In the genomic region with DNA sequence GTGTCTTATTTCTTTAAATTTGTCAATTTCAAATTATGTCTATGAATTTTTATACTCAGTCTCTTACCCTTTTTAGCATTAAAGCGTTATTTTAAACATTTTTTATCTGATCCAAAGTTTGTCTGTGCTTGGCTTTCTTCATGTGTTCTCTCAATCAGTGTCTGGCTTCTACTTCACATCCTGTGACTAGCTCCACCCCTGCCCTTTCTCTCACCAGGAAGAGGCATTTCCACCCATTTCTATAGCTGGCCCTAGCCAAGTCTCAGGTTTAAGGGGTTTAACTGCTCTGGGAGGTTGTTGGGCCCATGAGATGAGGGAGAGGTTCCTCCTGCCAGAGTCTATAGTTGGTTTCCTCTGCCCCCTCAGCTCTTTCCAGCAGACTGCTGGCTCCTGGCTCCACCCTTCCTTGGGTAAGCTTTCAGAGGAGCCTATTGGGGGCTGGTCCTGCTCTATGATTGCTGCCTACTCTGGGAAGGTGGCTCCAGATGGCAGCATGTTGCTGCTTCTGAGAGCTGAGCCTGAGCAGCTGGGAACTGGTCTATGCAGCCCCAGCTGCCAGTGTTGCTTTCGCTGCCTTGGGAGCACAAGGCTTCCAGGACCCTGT, we compare ENCODE assay signal across 8 mouse cellular contexts. TPM values are rescaled to one million over a fixed set of nuclear protein-coding genes. Genes with fewer than 3 reads are reported as not detected.
DNase-seq lines count a peak whose midpoint lies in the region; ATAC-seq and TF ChIP-seq lines count a peak whose summit lies in the region.

No protein-coding gene starts in this region.

- H3K4me2 ChIP-seq in forebrain, embryonic 13.5 days, result no peak overlapping the region
- H3K4me2 ChIP-seq in embryonic facial prominence, embryonic 12.5 days (replicated peaks), result no peak overlapping the region
- H3K4me2 ChIP-seq in heart, embryonic 15.5 days, result peak overlapping the region; percentile 15
- no peak overlapping the region for H3K4me2 ChIP-seq in lung, embryonic 14.5 days

- peak; percentile 88 for ATAC-seq in forebrain, embryonic 13.5 days
- ATAC-seq in embryonic facial prominence, embryonic 12.5 days (ENCODE audit: insufficient number of reproducible peaks, insufficient read depth, low FRiP score, low TSS enrichment), result 0 out of 2 replicates have a peak, but pooled peaks have one; percentile 10
- ATAC-seq in heart, embryonic 15.5 days (replicated peaks; ENCODE audit: insufficient number of reproducible peaks, insufficient read depth, low FRiP score, low read depth), result peak; percentile 79
- ATAC-seq in lung, embryonic 14.5 days (ENCODE audit: insufficient read depth), result peak; percentile 52; the same call in 1 of the 2 replicates

- peak overlapping the region; percentile 78 for H3K27ac ChIP-seq in forebrain, embryonic 13.5 days
- no peak overlapping the region for H3K27ac ChIP-seq in forebrain, embryonic 10.5 days
- H3K27ac ChIP-seq in embryonic facial prominence, embryonic 12.5 days, result peak overlapping the region; percentile 37; the same call in 1 of the 2 replicates
- H3K27ac ChIP-seq in heart, embryonic 15.5 days, result peak overlapping the region; percentile 69
- 0 out of 2 replicates have a peak overlapping the region, but pooled peaks have one; percentile 1 for H3K27ac ChIP-seq in lung, embryonic 14.5 days (ENCODE audit: low read depth)

- no peaks in the 10 kb centered on the region for H3K27me3 ChIP-seq in forebrain, embryonic 13.5 days
- H3K27me3 ChIP-seq in forebrain, embryonic 10.5 days (ENCODE audit: poor library complexity, severe bottlenecking), result no peaks in the 10 kb centered on the region
- H3K27me3 ChIP-seq in embryonic facial prominence, embryonic 12.5 days, result no peaks in the 10 kb centered on the region
- no peaks in the 10 kb centered on the region for H3K27me3 ChIP-seq in heart, embryonic 15.5 days
- H3K27me3 ChIP-seq in lung, embryonic 14.5 days (ENCODE audit: insufficient read depth, low read length), result no peaks in the 10 kb centered on the region

- no peak overlapping the region for H3K9ac ChIP-seq in forebrain, embryonic 13.5 days
- H3K9ac ChIP-seq in embryonic facial prominence, embryonic 12.5 days, result no peak overlapping the region
- H3K9ac ChIP-seq in heart, embryonic 15.5 days, result no peak overlapping the region
- no peak overlapping the region; the same call in 1 of the 2 replicates for H3K9ac ChIP-seq in lung, embryonic 14.5 days

- H3K9me3 ChIP-seq in forebrain, embryonic 13.5 days (replicated peaks), result no peaks in the 10 kb centered on the region
- H3K9me3 ChIP-seq in forebrain, embryonic 10.5 days, result no peaks in the 10 kb centered on the region
- no peaks in the 10 kb centered on the region for H3K9me3 ChIP-seq in embryonic facial prominence, embryonic 12.5 days
- no peaks in the 10 kb centered on the region for H3K9me3 ChIP-seq in heart, embryonic 15.5 days (replicated peaks)
- no peaks in the 10 kb centered on the region for H3K9me3 ChIP-seq in lung, embryonic 14.5 days (ENCODE audit: low read depth, low read length)

- no peaks in the 10 kb centered on the region for H3K36me3 ChIP-seq in forebrain, embryonic 13.5 days (ENCODE audit: poor library complexity, severe bottlenecking)
- peaks cover 22% of the 10 kb centered on the region for H3K36me3 ChIP-seq in forebrain, embryonic 10.5 days (replicated peaks)
- no peaks in the 10 kb centered on the region for H3K36me3 ChIP-seq in embryonic facial prominence, embryonic 12.5 days
- H3K36me3 ChIP-seq in heart, embryonic 15.5 days, result peaks cover 4% of the 10 kb centered on the region; the same call in 1 of the 2 replicates
- H3K36me3 ChIP-seq in lung, embryonic 14.5 days (ENCODE audit: insufficient read depth), result peaks cover 16% of the 10 kb centered on the region; the same call in 1 of the 2 replicates

- H3K4me1 ChIP-seq in forebrain, embryonic 13.5 days, result peaks cover 12% of the 10 kb centered on the region
- H3K4me1 ChIP-seq in forebrain, embryonic 10.5 days, result peaks cover 6% of the 10 kb centered on the region; the same call in 1 of the 2 replicates
- peaks cover 4% of the 10 kb centered on the region; the same call in 1 of the 2 replicates for H3K4me1 ChIP-seq in embryonic facial prominence, embryonic 12.5 days
- peaks cover 11% of the 10 kb centered on the region for H3K4me1 ChIP-seq in heart, embryonic 15.5 days (replicated peaks)
- no peaks in the 10 kb centered on the region for H3K4me1 ChIP-seq in lung, embryonic 14.5 days (ENCODE audit: insufficient read depth)

- WGBS in forebrain, embryonic 13.5 days, result 82% methylated on average over 2 of the region's 2 CpGs
- 89% methylated on average over 2 of the region's 2 CpGs for WGBS in forebrain, embryonic 10.5 days
- 89% methylated on average over 2 of the region's 2 CpGs for WGBS in embryonic facial prominence, embryonic 12.5 days
- 71% methylated on average over 2 of the region's 2 CpGs for WGBS in heart, embryonic 15.5 days
- WGBS in lung, embryonic 14.5 days, result 75% methylated on average over 2 of the region's 2 CpGs

- no peak for TF ChIP-seq CTCF in lung, embryonic 14.5 days (IDR thresholded peaks at IDR 0.05; ENCODE audit: low read depth)

- H3K4me3 ChIP-seq in forebrain, embryonic 13.5 days, result no peak overlapping the region
- no peak overlapping the region for H3K4me3 ChIP-seq in forebrain, embryonic 10.5 days
- no peak overlapping the region for H3K4me3 ChIP-seq in embryonic facial prominence, embryonic 12.5 days
- no peak overlapping the region for H3K4me3 ChIP-seq in heart, embryonic 15.5 days
- no peak overlapping the region for H3K4me3 ChIP-seq in lung, embryonic 14.5 days (ENCODE audit: low read depth, low read length)

- no peak for DNase-seq in forebrain, embryonic 10.5 days (ENCODE audit: extremely low spot score, low spot score)
- peak; percentile 34 to 35 for DNase-seq in layer of hippocampus, postnatal 10 days (ENCODE audit: low spot score in 2 of 2)
- DNase-seq in lung, embryonic 14.5 days, result peak; percentile 30
- peak; percentile 83 for DNase-seq in retina, postnatal 1 day
- no peak for DNase-seq in adrenal gland, adult 2 months

RNA-seq across cellular contexts. Expression of a gene that starts 17.3 kb away (rescaled TPM):
- polyA plus RNA-seq in forebrain, embryonic 13.5 days (2015; fragmentation: Nextera tagmentation; extraction: Ambion mirVana), result 140 and 165 TPM in 2 replicates
- 92.3 and 92.4 TPM in 2 replicates for polyA plus RNA-seq in forebrain, embryonic 10.5 days (2016; fragmentation: Nextera tagmentation; extraction: Ambion mirVana)
- polyA plus RNA-seq in embryonic facial prominence, embryonic 12.5 days (2016; fragmentation: Nextera tagmentation; extraction: Ambion mirVana), result 93.9 and 103 TPM in 2 replicates
- 70.3 and 83.3 TPM in 2 replicates for polyA plus RNA-seq in heart, embryonic 15.5 days (2015; fragmentation: Nextera tagmentation; extraction: Ambion mirVana)
- total RNA-seq in layer of hippocampus, postnatal 10 days (2021), result 100 to 1,000 TPM; 253 to 296 TPM
- polyA plus RNA-seq in lung, embryonic 14.5 days (2014; fragmentation: Nextera tagmentation; extraction: Ambion mirVana), result 79.4 and 81.3 TPM in 2 replicates
- 10 to 100 TPM; 92.3 to 96.0 TPM for total RNA-seq in adrenal gland, adult 2 months (2021)
- 35.7 and 36.6 TPM in 2 replicates for polyA plus RNA-seq in adrenal gland, adult 2 months (2012; rRNA removed)

RNA-seq across cellular contexts. Expression of a gene that starts 40.6 kb away (rescaled TPM):
- polyA plus RNA-seq in forebrain, embryonic 13.5 days (2015; fragmentation: Nextera tagmentation; extraction: Ambion mirVana), result 133 and 138 TPM in 2 replicates
- 151 and 158 TPM in 2 replicates for polyA plus RNA-seq in forebrain, embryonic 10.5 days (2016; fragmentation: Nextera tagmentation; extraction: Ambion mirVana)
- 160 and 163 TPM in 2 replicates for polyA plus RNA-seq in embryonic facial prominence, embryonic 12.5 days (2016; fragmentation: Nextera tagmentation; extraction: Ambion mirVana)
- 105 and 117 TPM in 2 replicates for polyA plus RNA-seq in heart, embryonic 15.5 days (2015; fragmentation: Nextera tagmentation; extraction: Ambion mirVana)
- total RNA-seq in layer of hippocampus, postnatal 10 days (2021), result 10 to 100 TPM; 75.7 to 87.8 TPM
- polyA plus RNA-seq in lung, embryonic 14.5 days (2014; fragmentation: Nextera tagmentation; extraction: Ambion mirVana), result 160 and 165 TPM in 2 replicates
- 100 to 1,000 TPM; 102 to 119 TPM for total RNA-seq in adrenal gland, adult 2 months (2021)
- 24.0 and 25.2 TPM in 2 replicates for polyA plus RNA-seq in adrenal gland, adult 2 months (2012; rRNA removed)

RNA-seq across cellular contexts. Expression of a gene that starts 44.5 kb away (rescaled TPM):
- polyA plus RNA-seq in forebrain, embryonic 13.5 days (2015; fragmentation: Nextera tagmentation; extraction: Ambion mirVana), result 0.16 TPM in 1 of 2 replicates, not detected in the other
- polyA plus RNA-seq in forebrain, embryonic 10.5 days (2016; fragmentation: Nextera tagmentation; extraction: Ambion mirVana), result 0.25 TPM in 1 of 2 replicates, not detected in the other
- polyA plus RNA-seq in embryonic facial prominence, embryonic 12.5 days (2016; fragmentation: Nextera tagmentation; extraction: Ambion mirVana), result 0.09 and 0.20 TPM in 2 replicates
- 0.10 and 0.26 TPM in 2 replicates for polyA plus RNA-seq in heart, embryonic 15.5 days (2015; fragmentation: Nextera tagmentation; extraction: Ambion mirVana)
- not detected for total RNA-seq in layer of hippocampus, postnatal 10 days (2021)
- polyA plus RNA-seq in lung, embryonic 14.5 days (2014; fragmentation: Nextera tagmentation; extraction: Ambion mirVana), result 0.13 and 0.24 TPM in 2 replicates
- total RNA-seq in adrenal gland, adult 2 months (2021), result not detected
- not detected in 2 replicates for polyA plus RNA-seq in adrenal gland, adult 2 months (2012; rRNA removed)

RNA-seq across cellular contexts. Expression of a gene that starts 47.1 kb away (rescaled TPM):
- polyA plus RNA-seq in forebrain, embryonic 13.5 days (2015; fragmentation: Nextera tagmentation; extraction: Ambion mirVana), result 54.6 and 58.1 TPM in 2 replicates
- polyA plus RNA-seq in forebrain, embryonic 10.5 days (2016; fragmentation: Nextera tagmentation; extraction: Ambion mirVana), result 40.7 and 41.3 TPM in 2 replicates
- polyA plus RNA-seq in embryonic facial prominence, embryonic 12.5 days (2016; fragmentation: Nextera tagmentation; extraction: Ambion mirVana), result 39.0 and 45.1 TPM in 2 replicates
- 61.8 and 71.6 TPM in 2 replicates for polyA plus RNA-seq in heart, embryonic 15.5 days (2015; fragmentation: Nextera tagmentation; extraction: Ambion mirVana)
- 10 to 100 TPM; 40.4 to 44.3 TPM for total RNA-seq in layer of hippocampus, postnatal 10 days (2021)
- 36.9 and 38.3 TPM in 2 replicates for polyA plus RNA-seq in lung, embryonic 14.5 days (2014; fragmentation: Nextera tagmentation; extraction: Ambion mirVana)
- total RNA-seq in adrenal gland, adult 2 months (2021), result 10 to 100 TPM; 64.9 to 73.6 TPM
- polyA plus RNA-seq in adrenal gland, adult 2 months (2012; rRNA removed), result 165 and 170 TPM in 2 replicates

RNA-seq across cellular contexts. Expression of a gene that starts 54.1 kb away (rescaled TPM):
- polyA plus RNA-seq in forebrain, embryonic 13.5 days (2015; fragmentation: Nextera tagmentation; extraction: Ambion mirVana), result 67.9 and 74.9 TPM in 2 replicates
- 78.5 and 86.9 TPM in 2 replicates for polyA plus RNA-seq in forebrain, embryonic 10.5 days (2016; fragmentation: Nextera tagmentation; extraction: Ambion mirVana)
- polyA plus RNA-seq in embryonic facial prominence, embryonic 12.5 days (2016; fragmentation: Nextera tagmentation; extraction: Ambion mirVana), result 74.4 and 74.8 TPM in 2 replicates
- 38.9 and 45.5 TPM in 2 replicates for polyA plus RNA-seq in heart, embryonic 15.5 days (2015; fragmentation: Nextera tagmentation; extraction: Ambion mirVana)
- 10 to 100 TPM; 52.8 to 53.2 TPM for total RNA-seq in layer of hippocampus, postnatal 10 days (2021)
- polyA plus RNA-seq in lung, embryonic 14.5 days (2014; fragmentation: Nextera tagmentation; extraction: Ambion mirVana), result 58.8 and 59.6 TPM in 2 replicates
- total RNA-seq in adrenal gland, adult 2 months (2021), result 10 to 100 TPM; 63.0 to 69.0 TPM
- polyA plus RNA-seq in adrenal gland, adult 2 months (2012; rRNA removed), result 6.7 and 9.6 TPM in 2 replicates

Comparison
In these comparisons a context has a peak if more than half of its experiments do, and no peak if none do; other contexts are left out.
1. ATAC-seq: peak in every context shown above with its lines; median percentile 88 in forebrain, embryonic 13.5 days; 79 in heart, embryonic 15.5 days; 52 in lung, embryonic 14.5 days; 10 in embryonic facial prominence, embryonic 12.5 days.
2. DNase-seq: peak in layer of hippocampus, postnatal 10 days (2 of 2), lung, embryonic 14.5 days (single experiment) and retina, postnatal 1 day (single experiment); none in forebrain, embryonic 10.5 days (single experiment) and adrenal gland, adult 2 months (single experiment).